Mouse (Mus musculus) regulatory T cell (primary cell): Measurements from ENCODE around the gene Htra1.

Experiments used
- in situ Hi-C: fragments of 300-600 bp; cut with MboI, MseI; formaldehyde crosslinking; loops from one replicate; pipeline ENCODE4 v1.15.1; 2025; ENCODE audit warnings: high pct_unique_total_duplicates

Gene Htra1

DNA sequence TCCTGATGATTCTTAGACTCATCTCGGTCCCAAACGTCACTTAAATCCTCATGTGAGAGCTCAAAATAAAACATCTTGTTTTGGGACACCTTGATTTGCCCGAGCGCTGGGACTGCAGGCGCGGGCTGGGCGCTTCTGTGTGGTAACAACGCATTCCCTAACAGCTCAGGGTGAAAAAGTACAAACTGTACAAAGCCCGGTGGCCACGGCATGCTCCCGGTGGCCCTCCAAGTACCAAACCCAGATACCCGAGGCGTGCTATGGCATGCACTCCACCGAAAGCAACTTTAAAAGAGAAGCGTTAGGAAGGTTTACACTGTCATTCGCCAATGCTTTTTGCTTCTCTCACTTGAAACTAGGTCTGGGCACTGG lies 504 bp upstream of the Htra1 start:
- in situ Hi-C loops, result no loop called here

DNA sequence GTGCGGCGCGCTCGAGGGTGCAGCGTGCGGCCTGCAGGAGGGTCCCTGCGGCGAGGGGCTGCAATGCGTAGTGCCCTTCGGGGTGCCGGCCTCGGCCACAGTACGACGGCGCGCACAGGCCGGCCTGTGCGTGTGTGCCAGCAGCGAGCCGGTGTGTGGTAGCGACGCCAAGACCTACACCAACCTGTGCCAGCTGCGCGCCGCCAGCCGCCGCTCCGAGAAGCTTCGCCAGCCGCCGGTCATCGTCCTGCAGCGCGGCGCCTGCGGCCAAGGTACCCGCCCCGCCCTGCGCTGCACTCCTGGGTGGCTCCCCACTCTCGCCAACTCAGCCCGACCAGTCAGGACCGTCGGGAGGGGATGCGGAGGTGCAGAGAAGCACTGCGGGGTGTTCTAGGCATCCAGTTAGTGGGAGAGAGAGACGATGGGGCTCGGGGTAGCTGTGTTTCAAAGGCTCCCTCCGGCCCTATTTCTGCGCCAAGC lies 601 bp downstream of the Htra1 start:
- in situ Hi-C loops, result no loop called here

- in situ Hi-C loops, result no loop called here
Observed at GRCm38 (mm10) chr7:130937266-130937841, 1.4 kb downstream of the Htra1 start.

DNA sequence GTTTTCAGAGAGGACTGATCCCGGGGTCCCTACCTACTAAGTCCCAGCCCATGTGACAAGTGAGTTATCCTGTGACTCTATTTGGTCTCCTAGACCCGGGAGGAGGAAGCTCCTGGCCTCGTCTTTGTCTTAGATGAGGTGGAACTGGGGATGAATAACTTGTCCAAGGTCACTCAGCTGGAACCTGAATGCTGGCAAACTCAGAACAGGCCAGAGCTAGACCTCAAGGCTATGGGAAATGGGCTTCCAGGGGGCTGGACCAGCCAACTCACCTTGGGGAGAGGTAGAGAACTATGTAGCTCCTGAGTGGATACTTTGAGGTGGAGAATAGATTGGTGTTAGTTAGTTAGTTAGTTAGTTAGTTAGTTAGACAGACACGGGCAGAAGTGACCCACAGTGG lies 2.1 kb downstream of the Htra1 start:
- in situ Hi-C loops, result no loop called here

GRCm38 (mm10) chr7:130938896-130939295 lies 3.0 kb downstream of the Htra1 start:
- in situ Hi-C loops, result no loop called here

DNA sequence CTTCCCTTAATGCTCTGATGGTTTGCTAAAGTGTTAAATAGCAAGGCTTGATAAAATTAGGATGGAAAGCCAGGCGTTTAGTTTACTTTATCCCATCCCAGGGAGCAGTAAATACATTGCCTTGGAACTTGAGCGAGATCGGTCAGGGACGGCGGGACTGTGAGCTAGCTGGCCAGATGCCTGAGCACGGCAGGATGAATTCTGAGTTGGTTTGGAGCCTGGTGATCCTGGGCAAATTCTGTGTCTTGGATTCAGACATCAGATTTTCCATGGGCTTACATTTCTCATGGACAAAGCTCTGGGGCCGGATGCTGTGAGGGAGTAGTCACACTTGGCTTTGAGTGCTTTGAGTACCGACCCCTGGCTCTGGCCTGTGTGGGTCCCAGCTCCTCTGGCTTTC lies 4.8 kb downstream of the Htra1 start:
- in situ Hi-C loops, result no loop called here

DNA sequence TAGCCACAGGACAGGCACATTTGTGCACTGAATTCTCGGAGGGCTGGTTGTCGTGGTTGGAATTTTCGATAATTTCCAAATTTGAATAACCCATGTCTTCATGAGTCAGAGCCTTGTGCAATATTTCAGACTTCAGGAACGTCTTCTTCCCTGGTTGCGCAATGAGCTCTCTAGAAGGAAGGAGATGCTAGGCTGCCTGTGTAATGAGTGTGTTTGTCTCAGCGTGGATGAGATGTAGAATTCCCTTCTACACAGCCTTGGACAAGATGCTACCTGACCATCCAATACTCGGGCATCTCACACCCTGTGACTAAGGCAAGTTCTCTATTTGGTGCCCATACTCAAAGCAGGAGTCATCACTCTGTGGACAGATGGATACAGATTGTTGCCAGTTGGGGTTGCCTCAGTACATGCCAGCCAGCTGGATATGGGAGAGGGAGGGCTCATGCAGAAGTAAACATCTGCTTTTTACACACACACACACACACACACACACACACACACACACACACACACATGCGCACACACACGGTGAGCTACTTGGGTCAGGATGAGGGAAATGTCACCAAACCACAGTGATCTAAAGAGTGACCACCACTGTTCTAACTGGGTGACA lies 7.5 kb downstream of the Htra1 start:
- in situ Hi-C loops, result no loop called here

DNA sequence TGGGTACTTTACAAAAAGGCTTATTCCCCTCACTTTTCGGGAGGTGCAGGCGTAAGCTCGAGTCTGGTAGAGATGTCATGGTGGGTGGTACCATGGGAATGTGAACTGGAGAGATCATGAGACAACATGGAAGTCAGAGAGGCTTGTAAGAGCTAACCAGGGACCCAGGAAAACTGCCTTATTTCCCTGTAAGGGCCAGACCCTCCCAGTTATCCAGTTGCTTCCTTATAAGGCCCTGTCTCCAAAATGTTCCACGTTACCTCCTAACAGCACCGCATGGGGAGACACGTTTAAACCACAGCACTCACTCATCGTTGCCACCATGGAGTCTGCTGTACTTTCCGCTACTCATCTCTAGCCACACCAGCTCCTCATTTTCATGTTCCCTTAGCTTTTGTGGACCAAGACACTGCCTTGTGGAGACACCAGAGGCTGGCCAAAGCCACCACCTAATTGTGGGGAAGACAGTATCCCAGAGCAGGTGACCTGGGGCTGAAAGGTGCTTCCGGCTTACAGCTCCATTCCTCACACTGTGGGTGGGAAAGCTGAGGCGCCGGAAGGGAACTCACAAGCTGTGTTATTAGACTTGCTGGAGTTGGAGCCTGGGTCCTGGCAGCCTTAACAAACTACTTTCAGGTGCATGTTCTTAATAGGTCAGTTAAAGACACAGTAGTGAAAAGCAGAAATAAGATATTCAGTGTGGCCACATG lies 9.0 kb downstream of the Htra1 start:
- in situ Hi-C loops, result no loop called here

DNA sequence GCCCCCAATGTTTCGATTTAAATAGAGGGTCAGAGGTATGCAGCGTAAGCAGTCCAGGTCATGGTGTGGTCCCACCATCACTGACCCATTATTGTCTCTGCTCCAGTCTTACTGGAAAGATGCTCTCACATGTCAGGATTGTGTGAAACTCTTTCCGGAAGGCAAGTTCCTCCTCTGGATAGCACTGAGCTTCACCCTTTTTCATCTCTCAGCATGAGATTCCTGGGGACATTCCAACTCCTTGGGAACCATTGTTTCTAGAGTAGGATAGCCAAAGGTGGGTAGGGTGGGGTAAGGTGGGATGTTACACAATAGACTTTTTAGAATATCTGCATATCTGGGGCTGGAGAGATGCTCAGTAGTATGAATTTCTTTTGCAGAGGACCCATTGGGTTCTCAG lies 9.8 kb downstream of the Htra1 start:
- in situ Hi-C loops, result no loop called here

GRCm38 (mm10) chr7:130946303-130946702 lies 10.4 kb downstream of the Htra1 start:
- in situ Hi-C loops, result no loop called here

- in situ Hi-C loops, result no loop called here
Observed at GRCm38 (mm10) chr7:130948563-130949208, 12.8 kb downstream of the Htra1 start.

DNA sequence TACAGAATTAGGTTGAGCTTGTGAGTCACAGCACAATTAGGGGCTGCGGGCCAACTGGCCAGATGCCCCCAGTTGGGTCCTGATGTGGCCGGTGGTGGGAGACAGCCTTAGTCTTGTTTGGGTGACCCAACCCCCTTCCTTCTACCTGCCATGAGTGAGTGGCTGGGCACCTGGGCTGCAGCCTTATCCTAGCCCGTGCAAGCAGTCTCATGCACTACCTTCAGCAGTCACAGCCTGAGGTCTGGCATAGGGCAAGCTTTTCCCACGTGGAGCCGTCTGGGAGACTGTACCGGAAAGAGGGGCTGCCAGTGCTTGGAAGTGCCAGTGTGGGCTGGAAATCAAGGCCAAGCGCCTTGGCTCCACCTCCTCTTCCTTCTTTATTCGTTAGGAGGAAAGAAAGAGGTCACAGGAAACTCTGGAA lies 13.4 kb downstream of the Htra1 start:
- in situ Hi-C loops, result no loop called here

DNA sequence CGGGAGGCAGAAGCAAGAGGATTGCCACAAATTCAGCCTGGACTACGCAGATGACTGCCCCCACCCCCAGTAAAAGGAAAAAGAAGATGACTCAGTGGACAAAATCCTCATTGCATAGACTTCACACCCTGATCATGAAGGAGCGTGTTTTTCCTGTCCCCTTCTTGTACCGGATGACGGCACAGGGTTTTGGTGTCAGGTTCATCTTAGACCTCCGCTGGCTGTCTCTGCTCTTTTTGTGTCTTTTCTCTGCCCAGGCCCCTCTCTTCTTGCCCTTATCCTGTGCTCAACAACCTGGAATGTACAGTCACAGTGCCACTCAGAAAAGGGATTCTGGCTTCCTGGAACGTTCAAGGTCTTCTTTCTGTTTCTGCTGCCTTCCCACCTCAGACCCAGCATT lies 14.6 kb downstream of the Htra1 start:
- in situ Hi-C loops, result no loop called here

GRCm38 (mm10) chr7:130951004-130951403 lies 15.1 kb downstream of the Htra1 start:
- in situ Hi-C loops, result no loop called here

- in situ Hi-C loops, result no loop called here
Observed at GRCm38 (mm10) chr7:130953376-130953775, 17.5 kb downstream of the Htra1 start.

GRCm38 (mm10) chr7:130954177-130954601 lies 18.3 kb downstream of the Htra1 start:
- in situ Hi-C loops, result no loop called here

GRCm38 (mm10) chr7:130958551-130958950 lies 22.6 kb downstream of the Htra1 start:
- in situ Hi-C loops, result no loop called here

DNA sequence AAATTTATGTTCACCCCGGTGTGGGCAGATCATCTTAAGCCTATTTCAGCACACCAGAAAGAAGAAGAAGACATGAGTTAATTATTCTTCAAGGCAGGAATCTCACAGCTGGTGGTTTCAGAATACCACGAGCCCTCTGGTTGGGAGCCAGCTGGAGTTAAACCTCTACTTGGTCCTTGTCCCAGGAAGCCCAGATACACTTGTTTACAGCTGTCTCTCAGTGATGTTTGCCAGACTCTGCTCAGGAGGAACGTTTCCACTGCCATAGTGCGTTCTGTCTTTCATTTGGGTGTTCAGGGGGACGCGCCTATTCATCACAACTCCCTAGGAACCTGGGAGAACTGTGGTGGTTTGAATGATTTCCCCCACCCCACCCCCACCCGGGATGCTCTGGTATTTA lies 24.0 kb downstream of the Htra1 start:
- in situ Hi-C loops, result no loop called here

- in situ Hi-C loops, result no loop called here
Observed at GRCm38 (mm10) chr7:130961429-130961828, 25.5 kb downstream of the Htra1 start.

DNA sequence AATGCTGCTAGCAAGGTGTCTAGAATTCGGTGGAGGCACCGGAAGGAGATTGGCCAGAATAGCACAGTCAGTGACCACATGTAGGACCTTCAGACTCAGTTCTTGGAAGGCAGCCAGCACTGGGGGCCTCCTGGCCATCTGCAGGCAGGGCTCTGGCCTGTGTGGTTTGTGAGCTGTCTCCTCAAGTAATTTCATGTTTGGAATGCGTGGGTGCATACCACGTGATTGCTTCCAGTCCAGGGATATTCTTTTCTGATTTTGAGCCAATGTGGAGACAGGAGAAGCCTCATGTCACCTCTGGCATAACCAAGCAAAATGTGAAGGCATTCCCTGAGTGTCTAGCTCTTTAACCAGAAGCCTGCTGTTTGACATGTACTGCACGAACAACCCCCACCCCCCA lies 28.8 kb downstream of the Htra1 start:
- in situ Hi-C loops, result no loop called here

- in situ Hi-C loops, result no loop called here
Observed at GRCm38 (mm10) chr7:130965396-130965795, 29.5 kb downstream of the Htra1 start.

DNA sequence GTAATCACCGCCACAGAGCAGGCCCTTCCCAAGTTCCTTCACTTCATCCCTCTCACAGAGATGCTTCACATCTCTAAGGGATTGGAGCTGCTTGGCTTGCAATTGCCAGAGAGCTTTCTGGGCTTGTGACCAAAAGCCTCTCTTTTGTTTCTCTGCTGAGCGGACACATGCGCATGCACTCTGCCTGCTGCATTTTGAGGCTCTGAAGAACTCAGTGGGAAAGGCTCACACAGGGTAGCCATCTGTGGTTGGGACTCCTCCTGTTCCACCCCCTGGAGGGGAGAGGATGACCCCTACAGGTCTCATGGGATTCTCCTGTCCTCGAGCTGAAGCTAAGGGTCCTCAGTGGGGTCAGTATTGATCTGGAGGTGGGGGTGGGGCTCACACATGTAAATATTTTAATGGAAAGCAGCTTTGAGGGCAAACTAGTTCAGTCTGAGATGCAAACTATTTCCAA lies 30.0 kb downstream of the Htra1 start:
- in situ Hi-C loops, result no loop called here

GRCm38 (mm10) chr7:130966451-130966850 lies 30.5 kb downstream of the Htra1 start:
- in situ Hi-C loops, result no loop called here
